ENCODE assay signal across 17 mouse cellular contexts in genomic region chr19:41011676-41012075, GRCm38 (mm10). TPM values are rescaled to one million over a fixed set of nuclear protein-coding genes. Genes with fewer than 3 reads are reported as not detected.
"Had no signal": no experiment of that assay in that cellular context is flagged by ENCODE, and none has a peak within 500 bp of the region (broad histone marks: within the 10 kb centered on the region; RNA-seq: fewer than 3 reads in every experiment).

No protein-coding gene starts in this region.

- H3K4me2 ChIP-seq: intestine, embryonic 15.5 days; liver, embryonic 13.5 days; midbrain, embryonic 13.5 days; neural tube, embryonic 15.5 days had no signal

- DNase-seq: liver; liver, embryonic 13.5 days; liver, postnatal 0 days; right cerebral cortex, adult 18-20 months; right cerebral cortex, postnatal 25 days; thymus, postnatal 14 days had no signal

- H3K4me3 ChIP-seq: intestine, embryonic 15.5 days; left cerebral cortex, adult 2 months; liver, embryonic 13.5 days; megakaryocyte, embryonic 14.5 days; midbrain, embryonic 13.5 days; neural tube, embryonic 15.5 days had no signal

- H3K27ac ChIP-seq: intestine, embryonic 15.5 days; kidney, postnatal 0 days; left cerebral cortex, adult 2 months; liver, embryonic 13.5 days; macrophage; midbrain, embryonic 13.5 days; neural tube, embryonic 15.5 days had no signal

- H3K27me3 ChIP-seq: intestine, embryonic 15.5 days had no signal

- H3K9me3 ChIP-seq: intestine, embryonic 15.5 days; liver, embryonic 13.5 days; megakaryocyte, embryonic 14.5 days; midbrain, embryonic 13.5 days; neural tube, embryonic 15.5 days had no signal

- ATAC-seq: intestine, embryonic 15.5 days; liver, postnatal 0 days; midbrain, embryonic 13.5 days had no signal

- H3K9ac ChIP-seq: intestine, embryonic 15.5 days; liver, embryonic 13.5 days; liver, postnatal 0 days; midbrain, embryonic 13.5 days; neural tube, embryonic 15.5 days had no signal

- H3K36me3 ChIP-seq: intestine, embryonic 15.5 days; liver, embryonic 13.5 days; midbrain, embryonic 13.5 days; neural tube, embryonic 15.5 days had no signal

RNA-seq across cellular contexts. Expression of gene Dntt, which starts 17.4 kb away (rescaled TPM):
- polyA plus RNA-seq: intestine, embryonic 15.5 days; limb, embryonic 11.5 days; lung, embryonic 16.5 days; small intestine, adult 2 months; stomach, embryonic 16.5 days had no signal
